Mouse (Mus musculus): Measurements from ENCODE around the gene Cdk5rap2. TPM values are rescaled to one million over a fixed set of nuclear protein-coding genes. Genes with fewer than 3 reads are reported as not detected.

The Cdk5rap2 gene
- total RNA-seq (2021): 10 to 100 TPM; 14.3 to 17.1 TPM

DNA sequence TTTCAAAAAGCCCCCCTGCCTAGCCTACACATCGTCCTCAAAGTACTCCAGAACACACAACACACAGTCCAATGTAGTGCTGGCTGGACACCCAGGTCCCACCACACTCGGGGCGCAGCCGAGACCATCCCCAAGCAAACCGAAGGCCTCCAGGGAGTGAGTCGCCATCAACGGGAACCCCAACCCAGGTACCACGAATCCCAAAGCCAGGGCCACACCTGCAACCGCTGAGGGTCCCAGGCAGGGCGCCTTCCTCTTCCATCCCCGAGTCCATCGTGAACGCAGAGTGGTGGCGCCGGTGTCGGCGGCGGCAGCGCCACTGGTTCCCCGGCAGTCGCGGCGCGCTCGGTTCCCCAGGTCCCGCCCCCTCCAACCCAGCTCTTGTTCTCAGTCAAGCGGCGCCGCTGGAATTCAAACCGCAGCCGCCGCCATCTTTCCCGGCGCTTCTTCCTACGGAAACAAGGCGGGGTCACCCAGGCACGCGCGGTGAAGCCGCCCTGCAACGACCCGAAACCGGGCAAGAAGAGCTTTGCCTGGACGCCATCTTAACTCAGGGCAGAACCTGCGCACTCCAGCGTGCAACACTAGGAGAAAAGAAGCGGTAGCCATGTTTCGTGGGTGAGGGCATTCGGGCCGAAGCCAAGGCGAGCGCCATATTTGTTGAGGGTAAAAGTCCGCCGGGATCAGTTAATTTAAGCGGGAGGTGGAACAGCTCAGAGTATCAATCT lies at the start of gene Cdk5rap2:
Gene Cdk5rap2, minus strand, starts transcription at position 450 of the 728 bp plus-strand sequence.
- peak; percentile 97 for DNase-seq

DNA sequence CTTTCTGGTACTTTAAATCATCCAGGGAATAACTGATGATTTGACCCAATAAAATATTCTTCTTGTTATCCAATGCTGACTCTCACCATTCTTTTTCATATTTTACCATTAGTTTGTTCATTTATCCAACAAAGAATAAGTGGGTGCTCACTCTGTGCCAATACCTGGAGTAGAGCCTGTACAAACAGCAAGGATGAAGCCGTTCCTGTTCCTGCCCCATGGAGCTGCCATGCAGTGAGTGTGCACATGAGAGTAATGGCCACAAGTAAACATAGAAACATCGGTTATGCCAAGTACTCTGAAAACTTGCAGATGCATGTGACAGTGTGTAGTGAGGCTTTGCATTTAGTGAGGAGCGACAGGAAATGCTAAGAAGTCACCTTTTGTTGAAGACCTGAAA lies 41.9 kb upstream of the Cdk5rap2 start:
- DNase-seq: no peak

- DNase-seq: peak; percentile 37
Measured at GRCm38 (mm10) chr4:70451750-70452149, 41.5 kb upstream of the Cdk5rap2 start.

GRCm38 (mm10) chr4:70449668-70450067 lies 39.4 kb upstream of the Cdk5rap2 start:
- DNase-seq: no peak

DNA sequence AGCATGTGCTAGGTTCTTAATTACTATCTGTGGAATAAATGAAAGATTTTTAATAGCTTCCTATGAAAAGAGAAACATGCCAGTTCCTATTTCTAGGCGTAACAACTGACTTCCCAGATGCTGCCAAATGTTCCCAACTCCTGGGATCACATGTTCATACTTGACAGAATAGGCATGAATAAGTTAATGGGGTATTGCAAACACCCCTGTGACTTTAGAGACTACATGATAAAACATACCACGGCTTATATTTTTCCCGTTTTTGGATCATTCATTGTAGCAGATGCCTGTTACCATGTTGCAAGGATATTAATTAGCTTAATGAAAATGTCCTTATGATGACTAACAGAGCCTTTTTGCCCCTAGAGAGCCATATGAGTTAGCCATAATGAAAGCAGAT lies 36.5 kb upstream of the Cdk5rap2 start:
- DNase-seq: no peak

GRCm38 (mm10) chr4:70420202-70420601 lies 10.0 kb upstream of the Cdk5rap2 start:
- no peak for DNase-seq

- DNase-seq: no peak
Measured at GRCm38 (mm10) chr4:70412126-70412525, 1.9 kb upstream of the Cdk5rap2 start.

- no peak for DNase-seq
Measured at GRCm38 (mm10) chr4:70409456-70409855, 787 bp downstream of the Cdk5rap2 start.

- DNase-seq: peak; percentile 29
Measured at GRCm38 (mm10) chr4:70402109-70402819, 8.0 kb downstream of the Cdk5rap2 start.

DNA sequence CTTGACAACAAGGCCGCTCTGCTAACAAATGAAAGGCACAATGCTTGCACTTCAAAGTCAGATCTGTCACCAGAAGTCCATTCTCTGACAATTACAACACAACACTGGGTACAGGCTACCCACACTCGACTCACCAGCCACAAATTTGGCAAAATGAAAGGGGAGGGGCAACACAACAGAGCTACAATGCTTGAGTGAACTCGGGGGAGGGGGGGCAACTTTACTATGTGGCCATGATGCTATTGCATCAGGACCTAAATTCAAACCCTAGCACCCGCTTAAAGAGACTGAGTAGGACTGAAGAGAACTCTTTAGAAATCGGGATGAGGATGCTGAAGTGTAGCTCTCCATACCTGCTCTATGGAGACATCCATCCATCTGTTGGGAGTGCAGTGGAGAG lies 10.8 kb downstream of the Cdk5rap2 start:
- no peak for DNase-seq

DNA sequence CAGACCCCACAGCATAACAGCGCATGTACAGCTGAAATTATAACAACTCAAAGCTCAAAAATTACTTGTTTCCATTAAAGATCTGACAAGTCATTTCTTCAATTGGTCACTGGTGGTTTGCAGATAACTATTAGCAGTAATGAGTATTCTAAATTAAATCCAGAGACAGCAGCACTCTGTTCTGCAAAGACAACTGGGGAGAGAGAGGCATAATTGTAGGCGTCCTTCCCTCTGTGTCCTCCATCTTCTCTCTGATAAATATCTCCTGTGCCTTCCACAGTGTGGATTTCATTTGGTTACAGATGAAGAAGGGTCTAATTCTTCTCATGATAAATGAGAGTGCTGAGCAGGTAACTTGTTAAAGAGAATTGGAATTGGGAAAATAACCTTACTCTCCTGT lies 11.2 kb downstream of the Cdk5rap2 start:
- DNase-seq: no peak

DNA sequence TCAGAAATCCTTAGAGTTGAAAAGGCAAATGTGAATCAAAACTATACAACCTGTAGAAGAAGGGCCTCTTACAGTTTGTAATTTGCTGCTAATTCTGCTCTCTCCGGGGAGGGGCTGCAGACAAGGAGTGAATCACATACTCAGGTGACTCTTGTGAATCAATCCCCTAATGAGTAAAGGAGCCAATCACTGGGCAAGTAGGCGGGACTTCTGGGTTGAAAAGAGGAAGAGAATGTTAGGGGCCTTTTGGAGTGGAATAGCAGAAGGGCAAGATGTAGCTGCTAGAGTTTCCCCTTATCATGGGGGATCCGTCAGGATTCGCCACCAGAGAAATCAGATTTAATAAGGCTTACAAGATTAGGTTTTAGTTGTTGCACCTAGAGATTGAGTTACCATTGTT lies 12.2 kb downstream of the Cdk5rap2 start:
- DNase-seq: no peak

- no peak for DNase-seq
Measured at GRCm38 (mm10) chr4:70396701-70397100, 13.5 kb downstream of the Cdk5rap2 start.

DNA sequence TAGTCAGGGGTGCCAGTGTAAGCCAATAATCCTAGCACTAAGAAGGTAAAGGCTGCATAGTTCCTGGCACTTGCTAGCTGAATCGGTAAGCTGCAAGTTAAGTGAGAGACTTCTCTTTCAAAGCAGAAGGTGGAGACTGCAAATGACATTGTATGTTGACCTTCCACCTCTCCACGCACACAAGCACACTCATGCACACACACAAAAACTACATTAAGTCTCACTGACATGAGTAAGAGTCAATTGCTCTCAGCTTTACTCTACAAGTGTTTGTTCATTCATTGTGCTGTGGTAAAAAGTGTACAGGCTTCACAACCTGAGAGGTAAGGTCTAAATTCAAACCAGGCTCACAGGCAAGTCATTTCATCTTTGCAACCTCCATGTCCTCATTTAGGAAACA lies 15.5 kb downstream of the Cdk5rap2 start:
- DNase-seq: no peak

- DNase-seq: peak; percentile 54
Measured at GRCm38 (mm10) chr4:70391760-70392372, 18.4 kb downstream of the Cdk5rap2 start.

DNA sequence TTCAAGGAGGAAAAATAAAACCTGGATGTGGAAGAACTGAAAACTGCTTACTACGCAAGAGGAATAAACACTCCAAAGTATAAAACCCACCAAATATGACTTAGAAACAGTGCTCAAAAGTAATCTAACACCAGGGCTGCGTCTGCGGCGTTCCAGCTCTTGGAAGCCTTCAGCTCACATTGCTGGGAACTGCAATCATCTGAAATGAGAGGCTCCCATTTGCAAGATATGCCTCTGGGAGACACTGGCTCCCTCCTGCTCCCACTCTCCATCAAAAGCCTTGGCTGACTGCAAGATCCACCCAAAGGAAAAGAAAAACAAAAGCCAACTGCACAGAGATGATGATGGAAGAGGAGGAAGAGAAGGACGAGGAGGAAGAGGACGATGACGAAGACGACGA lies 19.2 kb downstream of the Cdk5rap2 start:
- DNase-seq: peak; percentile 23

DNA sequence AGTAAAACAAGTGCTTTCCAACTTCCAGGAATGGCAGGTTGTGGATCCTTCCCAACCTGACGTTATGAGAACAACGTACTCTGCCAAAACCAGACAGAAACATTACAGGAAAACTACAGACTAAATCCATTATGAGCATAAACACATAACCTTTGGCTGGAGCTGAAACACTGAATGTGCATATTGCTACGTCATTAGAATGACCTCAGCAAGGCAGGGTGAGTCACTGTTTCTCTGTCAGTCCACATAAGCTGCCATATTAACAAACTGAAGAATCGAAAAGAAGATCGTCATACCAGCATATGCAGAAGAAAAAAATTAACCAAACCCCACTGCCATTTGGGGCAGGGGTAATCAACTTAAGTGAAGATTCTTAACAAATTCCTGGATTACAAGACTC lies 24.0 kb downstream of the Cdk5rap2 start:
- DNase-seq: no peak

DNA sequence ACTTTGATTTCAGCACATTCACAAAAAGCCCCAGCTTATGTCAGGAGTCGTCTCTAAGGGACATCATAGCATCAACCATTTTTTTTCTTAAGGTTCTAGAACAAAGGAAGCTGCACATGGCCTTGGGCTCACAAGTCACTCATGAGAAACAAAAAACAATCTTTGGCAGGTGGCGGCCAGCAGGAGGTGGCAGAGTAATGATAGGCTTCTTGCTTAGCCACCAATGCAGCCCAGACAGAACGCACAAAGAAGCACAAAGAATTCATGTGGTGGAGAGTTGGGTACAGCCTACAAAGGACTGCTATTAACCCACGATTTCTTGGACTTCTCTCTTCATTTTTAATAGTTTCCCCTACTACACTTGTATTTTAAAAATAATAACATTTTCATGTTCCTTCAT lies 32.9 kb downstream of the Cdk5rap2 start:
- no peak for DNase-seq

- no peak for DNase-seq
Measured at GRCm38 (mm10) chr4:70365061-70365858, 45.0 kb downstream of the Cdk5rap2 start.

GRCm38 (mm10) chr4:70361366-70361765 lies 48.9 kb downstream of the Cdk5rap2 start:
- DNase-seq: no peak

- peak; percentile 63 for DNase-seq
Measured at GRCm38 (mm10) chr4:70355659-70356350, 54.4 kb downstream of the Cdk5rap2 start.

DNA sequence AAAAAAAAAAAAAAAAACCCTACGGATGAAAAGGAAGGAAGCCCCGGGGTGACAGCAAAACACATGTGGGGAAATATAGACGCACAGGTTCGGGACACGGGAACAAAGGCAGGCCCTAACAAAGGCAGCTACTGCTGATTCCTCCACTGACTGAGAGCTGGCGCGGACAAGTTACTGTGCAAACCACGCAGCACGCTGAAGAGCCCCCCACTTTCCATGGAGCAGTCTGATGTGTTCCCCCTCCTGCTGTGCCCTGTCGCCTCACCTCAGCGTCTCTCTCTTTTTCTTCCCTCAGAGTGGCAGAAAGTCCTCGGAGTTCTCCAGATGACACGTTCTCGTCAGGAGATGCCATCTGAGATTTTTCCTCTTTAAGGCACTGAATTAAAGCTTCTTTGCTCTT lies 55.8 kb downstream of the Cdk5rap2 start:
- no peak for DNase-seq
